Mouse (Mus musculus) cerebellum, postnatal 4 days (tissue): ENCODE data around the gene Rpl9-ps1.

Source experiments
- DNase-seq, 2 experiments: peaks; one replicate each; pipeline ENCODE4 v3.0.0; 2022; ENCODE audit warnings: low spot score in 2 of 2, mixed read lengths in 1 of 2

The Rpl9-ps1 gene

DNA sequence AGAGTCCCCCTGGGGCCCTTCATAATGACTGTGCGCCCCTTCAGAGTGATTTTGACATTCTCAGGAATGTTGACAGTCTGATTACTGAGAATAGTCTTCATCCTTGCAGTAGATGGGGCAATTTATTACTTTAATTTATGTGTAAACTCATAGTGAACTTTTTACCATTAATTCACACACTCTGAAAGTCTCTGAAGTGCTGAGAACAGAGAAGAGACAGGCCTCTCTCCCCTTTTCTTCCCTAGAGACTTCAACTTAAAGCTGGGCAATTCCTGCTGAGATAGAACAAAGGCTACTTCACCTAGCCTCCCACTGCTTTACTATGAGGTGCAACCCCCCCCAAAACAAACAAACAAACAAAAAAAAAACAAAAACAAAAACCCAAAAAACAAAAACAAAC lies at the start of gene Rpl9-ps1:
Gene Rpl9-ps1, minus strand, starts transcription at position 101 of the 400 bp plus-strand sequence.
- no peak for DNase-seq

DNA sequence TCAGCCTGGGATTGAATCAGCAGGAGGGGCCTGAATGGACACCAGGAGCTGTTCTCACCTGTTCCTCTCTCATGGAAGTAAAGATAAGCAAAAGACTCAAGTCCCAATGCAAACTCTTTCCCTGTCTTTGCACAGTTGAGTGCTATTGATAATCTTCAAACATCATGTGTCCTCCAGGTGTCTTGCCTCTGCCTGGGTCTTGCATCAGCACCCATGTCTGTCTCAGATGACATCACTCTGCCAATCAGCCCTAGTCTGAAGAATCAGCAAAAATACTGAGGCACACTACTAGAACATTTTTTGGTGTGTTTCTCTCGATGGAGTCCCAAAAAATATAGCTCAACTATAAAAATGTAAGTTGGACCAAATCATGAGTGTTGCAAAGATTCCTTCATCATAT lies 46.6 kb upstream of the Rpl9-ps1 start:
- DNase-seq = no peak

DNA sequence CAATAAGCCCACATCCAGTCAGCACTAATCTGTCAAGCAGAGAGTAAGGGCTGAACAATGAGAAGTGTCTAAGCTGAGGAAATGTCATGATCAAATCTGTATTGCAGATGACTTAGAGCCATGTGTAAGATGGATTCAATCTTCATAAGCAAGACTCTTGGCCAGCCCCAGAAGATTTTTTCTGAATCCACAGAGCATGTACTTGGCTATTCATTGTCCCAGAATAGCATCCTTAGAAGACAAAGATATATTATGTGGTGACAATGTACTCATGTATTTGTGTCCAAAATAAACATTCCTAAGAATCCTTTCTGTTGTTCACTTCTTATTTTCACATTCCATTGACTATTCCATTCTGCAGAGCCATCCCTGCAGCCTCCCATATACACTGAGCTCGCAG lies 44.5 kb upstream of the Rpl9-ps1 start:
- no peak for DNase-seq

DNA sequence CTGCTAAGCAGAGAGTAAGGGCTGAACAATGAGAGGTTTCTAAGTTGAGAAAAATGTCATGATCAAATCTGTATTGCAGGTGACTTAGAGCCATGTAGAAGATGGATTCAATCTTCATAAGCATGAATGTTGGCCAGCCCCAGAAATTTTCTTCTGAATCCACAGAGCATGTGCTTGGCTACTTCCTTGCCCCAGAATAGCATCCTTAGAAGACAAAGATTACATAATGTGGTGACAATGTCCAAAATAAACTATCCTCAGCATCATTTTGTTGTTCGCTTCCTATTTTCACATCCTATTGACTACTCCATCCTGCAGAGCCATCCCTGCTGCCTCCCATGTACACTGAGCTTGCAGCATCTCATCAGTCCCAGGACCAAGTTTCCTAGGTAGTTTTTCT lies 30.2 kb upstream of the Rpl9-ps1 start:
- no peak for DNase-seq

DNA sequence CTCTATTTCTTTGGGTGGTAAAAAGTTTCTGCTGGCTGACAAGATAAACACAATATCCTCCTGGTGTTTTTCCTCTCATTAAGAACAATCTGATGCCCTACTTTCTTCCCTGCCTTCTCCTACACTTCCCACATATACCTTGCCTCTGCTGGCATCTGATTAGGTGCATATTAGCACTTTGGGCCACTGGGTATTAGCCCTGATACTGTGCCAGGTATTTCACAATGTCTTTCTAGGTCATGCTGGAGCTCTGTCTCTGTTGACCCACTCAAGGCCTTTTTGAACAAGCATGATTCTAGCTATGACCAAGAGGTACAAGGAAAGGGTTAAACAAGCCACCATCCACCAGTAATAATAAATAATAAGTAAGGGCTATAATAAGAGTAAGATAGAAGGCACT lies 26.3 kb upstream of the Rpl9-ps1 start:
- DNase-seq = no peak

DNA sequence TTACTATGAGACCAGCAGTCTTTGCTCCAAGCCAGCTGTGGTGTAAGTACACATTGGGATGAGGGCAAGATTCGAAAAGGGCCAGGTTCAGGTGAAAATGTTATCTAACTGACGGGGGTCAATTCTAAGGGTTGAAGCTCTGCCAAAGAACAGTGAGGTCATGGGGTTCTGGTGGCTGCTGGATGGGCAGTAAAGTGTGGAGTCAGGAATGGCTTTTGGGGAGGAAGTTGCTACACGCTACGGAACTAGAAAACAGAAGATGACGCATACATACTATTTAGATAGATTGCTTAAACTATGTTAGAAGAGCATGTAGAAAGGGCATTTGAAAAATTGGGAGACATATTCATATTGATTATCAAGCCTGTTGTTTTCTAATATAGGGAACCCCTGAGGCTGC lies 18.1 kb upstream of the Rpl9-ps1 start:
- no peak for DNase-seq

DNA sequence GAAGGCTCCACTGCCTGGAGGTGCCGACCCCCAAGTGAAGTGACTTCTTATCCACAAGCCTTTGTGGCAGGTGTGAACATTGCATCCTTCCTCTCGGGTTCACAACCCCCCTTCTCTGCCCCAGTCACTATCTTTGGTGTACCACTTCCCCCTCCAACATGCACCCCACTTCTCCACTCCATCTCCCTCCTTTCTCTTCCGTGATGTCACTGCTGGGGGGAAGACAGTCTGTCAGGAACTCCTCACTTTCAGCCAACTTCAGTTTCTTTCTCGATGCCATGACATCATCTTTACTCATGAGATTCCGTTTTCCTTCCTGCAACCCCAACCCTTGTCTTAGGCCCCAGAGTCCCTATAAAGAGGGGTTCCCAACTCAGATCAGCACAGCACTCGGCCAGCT lies 16.8 kb upstream of the Rpl9-ps1 start, which contains the start of gene Ccl4:
Gene Ccl4, plus strand, starts transcription at position 381 of the 400 bp plus-strand sequence.
- DNase-seq = no peak

DNA sequence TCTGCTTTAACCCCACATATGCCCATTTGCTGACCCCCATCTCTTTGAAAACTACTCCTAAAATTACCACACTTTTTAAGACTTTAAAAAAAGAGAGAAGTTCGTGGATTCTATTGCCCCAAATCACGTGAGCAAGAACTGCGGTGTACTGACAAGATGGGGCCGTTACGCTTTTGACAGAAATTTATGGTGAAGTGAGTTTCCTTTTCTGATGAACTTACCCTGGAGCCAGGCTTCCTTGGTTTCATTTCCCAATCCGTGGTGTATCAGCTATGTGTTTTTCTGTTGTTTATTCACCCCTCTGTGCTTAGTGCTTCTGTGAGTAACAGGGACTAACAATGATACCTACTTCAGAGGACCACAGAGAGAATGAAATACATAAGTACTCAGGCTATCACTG lies 13.4 kb upstream of the Rpl9-ps1 start:
- DNase-seq = no peak

DNA sequence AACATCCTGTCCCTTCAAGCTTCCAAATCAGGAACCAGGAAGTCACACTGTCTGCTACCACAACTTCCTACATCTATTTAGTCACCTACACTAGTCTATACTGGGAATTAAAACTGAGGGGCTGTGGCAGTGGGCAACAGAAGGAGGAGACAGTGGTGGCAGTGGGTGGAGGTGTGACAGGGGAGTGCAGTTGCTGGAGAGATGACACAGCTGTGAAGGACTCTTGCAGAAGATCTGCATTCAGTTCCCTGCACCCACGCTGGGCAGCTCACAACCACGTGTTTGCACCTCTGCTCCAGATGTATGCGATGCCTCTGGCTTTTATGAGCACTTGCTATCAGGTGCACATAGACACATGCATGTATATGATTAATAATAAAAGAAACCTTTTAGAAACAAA lies 12.1 kb upstream of the Rpl9-ps1 start:
- DNase-seq = no peak

DNA sequence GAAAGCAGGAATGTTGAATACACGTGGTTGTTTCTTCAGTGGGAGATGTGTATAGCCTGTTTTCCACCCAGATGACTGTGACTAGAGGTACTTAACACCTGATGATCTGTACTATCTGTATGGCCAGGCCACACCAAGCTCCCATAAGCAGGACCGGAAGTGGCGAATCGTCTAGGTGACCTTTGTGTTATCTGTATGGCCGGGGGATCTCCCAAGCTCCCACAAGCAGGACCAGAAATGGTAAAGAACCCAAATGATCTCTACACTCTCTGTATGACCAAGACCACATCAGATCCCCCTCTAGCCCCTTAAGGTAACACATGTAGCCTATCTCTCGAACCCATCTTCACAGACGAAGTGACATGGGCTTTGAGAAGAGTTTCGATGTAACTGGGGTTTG lies 9.2 kb upstream of the Rpl9-ps1 start:
- no peak for DNase-seq

DNA sequence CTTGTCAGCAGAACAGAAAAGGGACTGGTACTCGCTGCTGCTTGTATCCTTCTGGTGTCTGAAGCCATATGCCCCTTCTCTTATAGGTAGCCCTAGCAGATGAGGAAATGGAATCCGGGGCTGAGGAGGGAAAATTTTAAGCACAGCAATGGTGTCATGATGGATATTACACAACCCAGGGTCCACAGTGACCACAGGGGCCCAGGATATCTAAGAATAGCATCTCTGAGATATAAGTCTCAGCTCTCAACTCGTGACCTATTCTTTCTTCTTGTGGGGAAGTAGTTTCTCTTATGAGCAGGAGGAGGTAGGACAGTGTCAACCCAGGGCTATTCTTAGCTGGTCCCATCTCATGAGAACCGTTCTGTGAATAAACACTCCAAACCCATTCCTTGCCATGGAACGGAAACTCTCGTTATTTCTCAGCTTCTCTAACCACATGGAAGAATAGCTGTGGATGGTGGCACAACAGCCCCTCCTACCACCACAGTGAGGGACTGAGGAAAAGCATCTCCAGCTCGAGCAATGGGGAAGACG lies 4.0 kb upstream of the Rpl9-ps1 start, which contains the start of gene Ccl3:
Gene Ccl3, minus strand, starts transcription at position 51 of the 537 bp plus-strand sequence.
- DNase-seq = no peak

DNA sequence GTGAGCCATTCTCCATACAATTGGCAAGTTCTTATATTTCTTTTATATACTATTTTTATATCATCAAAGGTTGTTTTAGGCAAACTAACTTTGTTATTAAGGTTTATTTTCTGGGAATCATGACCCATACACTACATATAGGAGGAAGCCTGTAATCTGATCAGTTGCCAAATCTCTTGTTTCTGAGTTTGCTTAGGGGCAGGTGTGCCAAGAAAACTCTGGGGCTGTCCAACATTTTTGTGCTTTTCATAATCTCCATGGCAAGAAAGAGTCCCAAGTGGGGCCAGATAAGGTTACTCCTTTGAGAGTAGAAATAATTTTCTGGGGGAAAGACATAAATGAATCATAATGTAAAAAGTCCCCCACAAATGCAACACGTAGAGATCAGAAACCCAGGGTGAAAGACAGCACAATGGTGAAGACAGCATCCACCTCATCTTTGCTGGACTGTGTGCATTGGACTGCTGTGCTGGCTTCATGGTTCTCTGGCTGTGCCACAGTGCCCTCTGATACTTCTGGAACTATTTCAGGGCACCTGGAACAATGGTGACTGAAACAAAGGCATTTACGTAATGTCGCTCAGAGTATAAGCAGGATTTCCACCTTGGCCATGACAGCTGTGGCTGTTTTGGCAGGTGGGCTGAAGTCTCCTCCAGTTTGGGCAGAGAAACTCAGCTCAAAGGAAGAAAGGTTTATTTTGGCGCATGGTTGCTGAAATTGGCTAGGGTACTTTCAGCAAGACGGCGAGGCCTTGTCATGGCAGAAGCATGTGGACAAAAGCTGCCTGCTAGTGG lies 1.1 kb upstream of the Rpl9-ps1 start:
- DNase-seq = no peak

DNA sequence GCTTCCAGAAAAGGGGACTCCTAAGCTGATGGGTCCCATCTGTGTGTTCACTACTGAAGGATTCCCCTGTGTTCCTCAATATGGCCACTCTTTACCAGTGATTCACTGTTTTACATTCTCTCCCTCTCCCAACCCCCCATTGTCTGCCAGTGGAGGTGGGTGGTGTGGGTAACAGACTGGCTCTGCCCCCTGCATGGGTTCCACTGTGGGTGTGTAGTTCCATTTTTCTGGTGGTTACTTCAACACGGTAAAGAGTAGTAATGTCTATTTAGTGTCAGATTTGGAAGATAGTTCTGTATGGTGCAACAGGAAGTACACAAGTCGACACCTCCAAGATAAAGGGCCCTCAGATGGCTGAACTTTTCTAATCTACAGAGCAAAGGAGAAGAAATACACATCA lies 4.2 kb downstream of the Rpl9-ps1 start:
- no peak for DNase-seq

DNA sequence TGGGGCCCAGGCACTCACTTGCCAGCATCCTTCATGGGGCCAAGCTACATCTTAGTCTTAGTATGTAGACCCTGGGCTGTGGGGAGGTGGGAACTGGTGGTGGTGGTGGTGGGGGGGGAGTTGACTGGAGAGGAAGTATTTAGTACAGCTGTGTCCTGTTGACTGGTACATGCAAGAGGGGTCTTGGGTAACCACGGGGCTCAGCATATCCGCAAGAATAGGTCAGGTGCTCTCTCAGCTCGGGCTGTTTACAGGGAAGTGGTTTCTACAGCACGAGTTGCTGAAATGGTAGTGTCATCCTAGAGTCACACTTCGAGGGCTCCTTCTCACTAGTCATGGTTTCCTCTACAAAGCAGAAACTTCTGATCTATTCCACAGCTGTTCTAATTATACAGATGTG lies 5.3 kb downstream of the Rpl9-ps1 start:
- DNase-seq = no peak

DNA sequence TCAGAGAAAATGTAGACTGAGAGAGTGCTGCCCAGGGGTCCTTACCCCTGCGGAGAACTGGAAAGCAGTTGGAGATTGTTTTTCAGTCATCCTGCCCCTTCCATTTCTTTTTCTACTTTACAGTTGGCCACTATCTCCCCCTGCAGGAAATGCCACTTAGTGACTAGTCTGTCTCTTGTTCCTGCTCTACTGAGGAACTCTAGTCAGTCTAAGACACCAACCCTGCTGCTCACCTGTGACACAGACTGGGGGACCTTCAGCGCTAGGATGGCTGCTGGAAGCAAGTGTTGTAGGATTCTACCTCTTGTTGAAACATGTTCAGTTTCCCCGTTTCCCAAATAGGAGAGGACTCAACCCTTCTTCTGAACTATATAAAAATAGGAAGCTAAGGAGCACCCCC lies 5.9 kb downstream of the Rpl9-ps1 start:
- DNase-seq = no peak

DNA sequence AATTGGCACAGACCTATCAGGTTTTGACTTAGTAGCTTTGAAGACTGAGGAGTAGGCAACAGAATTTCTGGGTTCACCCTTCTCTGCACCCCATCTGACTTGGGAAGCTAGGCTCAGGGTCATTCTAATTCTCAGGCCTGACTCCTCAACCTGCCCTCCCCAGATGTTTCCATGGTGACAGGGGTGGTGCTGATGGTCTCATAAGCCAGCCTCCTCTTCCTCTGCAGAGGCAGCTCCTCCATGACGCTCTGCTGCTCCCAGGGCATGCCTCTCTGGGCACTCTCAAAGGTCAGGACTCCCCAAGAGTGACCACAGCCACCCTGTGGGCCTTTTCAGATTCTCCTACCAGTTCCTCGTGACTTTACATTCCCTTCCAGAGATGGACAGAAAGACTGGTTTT lies 6.5 kb downstream of the Rpl9-ps1 start:
- no peak for DNase-seq

DNA sequence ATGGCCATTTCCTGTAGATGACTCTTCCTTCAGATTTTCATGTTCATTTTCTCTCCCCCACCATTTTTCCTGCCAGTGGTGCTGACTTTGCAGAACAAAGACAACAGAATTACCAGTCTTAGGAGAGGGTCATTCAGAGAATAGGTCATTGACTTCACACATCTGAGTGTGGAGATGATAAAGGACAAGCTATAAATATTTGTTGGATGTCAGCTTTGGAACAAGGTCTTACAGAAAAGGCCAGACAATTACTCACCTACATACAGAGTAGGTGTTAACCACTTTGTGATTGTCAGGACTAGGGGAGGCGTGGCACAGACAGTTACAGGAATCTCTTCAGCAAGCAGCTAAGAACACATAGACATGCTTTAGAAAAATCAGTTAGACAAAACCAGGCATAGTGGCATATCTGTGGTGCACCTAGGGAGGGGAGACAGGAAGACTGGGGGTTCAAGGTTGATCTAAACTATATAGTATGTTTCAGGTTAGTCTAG lies 8.6 kb downstream of the Rpl9-ps1 start:
- DNase-seq = no peak

DNA sequence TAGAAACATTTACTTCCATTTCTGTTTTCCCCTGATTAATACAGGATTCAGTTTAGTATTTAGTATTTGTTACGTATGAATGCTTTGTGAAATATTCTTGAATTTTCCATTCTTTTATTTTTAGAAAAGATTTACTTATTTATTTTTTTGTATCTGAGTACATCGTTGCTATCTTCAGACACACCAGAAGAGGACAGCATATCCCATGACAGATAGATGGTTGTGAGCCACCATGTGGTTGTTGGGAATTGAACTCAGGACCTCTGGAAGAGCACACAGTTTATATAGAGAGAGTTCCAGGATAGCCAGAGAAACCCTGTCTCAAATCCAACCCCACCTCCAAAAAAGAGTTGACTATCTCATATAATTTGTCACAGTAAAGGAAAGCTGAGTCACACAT lies 10.5 kb downstream of the Rpl9-ps1 start:
- DNase-seq = no peak

DNA sequence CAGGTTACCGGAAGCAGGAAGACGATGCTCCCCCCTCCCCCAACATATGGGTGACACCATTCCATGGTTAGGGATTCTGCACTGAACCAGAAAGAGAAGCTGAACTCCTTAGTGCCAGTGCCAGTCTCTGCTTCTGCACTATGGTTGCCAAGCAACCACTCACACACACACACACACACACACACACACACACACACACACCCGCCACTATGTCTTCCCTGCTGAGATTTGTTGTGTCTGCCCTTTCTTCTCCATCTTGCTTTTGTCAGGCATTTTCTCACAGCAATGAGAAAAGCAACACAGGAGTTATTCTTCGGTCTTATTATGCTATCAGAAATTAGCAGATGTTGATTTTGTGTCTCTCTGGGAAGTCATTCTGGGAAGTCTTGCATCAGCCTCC lies 11.0 kb downstream of the Rpl9-ps1 start:
- peak in 1 of 2 experiments; percentile 12 for DNase-seq

DNA sequence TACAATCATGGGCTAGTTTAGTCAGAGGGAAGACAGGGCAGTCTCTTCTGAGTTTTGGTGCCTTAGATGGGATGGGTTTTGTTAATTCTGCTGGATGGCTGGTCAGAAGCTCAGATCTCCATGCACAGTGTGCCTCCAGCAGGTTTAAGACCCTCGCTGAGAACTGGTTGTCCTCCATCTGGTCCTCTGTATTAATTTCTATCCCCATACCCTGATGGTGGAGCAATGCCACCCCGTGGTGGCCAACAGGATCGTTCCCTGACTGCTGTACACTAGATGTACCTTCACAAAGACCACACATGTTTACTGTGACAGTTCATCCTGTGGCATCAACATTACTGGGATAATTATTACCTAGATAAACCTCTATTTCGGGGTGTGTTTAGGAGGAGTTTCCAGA lies 12.7 kb downstream of the Rpl9-ps1 start:
- DNase-seq = peak in 1 of 2 experiments; percentile 9

DNA sequence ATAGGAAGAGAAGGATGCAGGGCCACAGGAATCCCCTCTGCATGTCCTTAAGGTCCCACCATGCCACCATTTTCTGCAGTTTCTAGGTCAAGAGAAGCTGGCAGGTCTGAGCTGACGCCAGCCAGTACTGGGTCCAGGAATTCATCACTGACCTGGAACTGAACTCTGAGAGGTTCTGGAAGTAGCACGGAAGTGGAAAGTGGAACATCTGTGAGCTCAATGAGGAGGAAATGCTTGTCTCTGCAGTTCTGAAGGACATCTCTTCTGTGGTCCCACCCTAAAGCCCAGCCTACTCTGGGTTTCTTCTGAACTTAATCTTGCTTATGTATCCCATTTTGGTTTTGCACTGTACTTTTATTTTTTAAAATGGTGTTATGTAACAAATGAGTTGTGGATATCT lies 14.4 kb downstream of the Rpl9-ps1 start:
- no peak for DNase-seq

DNA sequence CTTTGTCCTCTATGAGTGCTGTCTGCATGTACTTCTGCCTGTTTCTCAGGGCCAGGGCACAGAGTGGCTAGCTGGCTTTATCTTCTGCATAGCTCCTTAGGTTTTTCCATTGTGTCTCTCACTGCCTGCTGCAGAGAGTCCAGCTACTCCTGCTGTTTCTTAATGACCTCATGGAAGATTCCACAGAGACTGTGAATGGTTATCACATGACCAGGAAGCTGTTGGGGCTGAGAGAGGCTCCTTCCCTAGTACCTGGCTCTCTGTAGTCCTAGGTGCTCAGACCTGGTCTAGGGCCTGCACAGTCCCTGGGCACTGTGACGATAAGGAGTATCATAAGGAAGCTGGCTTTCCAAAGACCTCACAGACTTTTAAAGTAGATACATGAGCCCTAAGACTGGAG lies 14.8 kb downstream of the Rpl9-ps1 start:
- no peak for DNase-seq

DNA sequence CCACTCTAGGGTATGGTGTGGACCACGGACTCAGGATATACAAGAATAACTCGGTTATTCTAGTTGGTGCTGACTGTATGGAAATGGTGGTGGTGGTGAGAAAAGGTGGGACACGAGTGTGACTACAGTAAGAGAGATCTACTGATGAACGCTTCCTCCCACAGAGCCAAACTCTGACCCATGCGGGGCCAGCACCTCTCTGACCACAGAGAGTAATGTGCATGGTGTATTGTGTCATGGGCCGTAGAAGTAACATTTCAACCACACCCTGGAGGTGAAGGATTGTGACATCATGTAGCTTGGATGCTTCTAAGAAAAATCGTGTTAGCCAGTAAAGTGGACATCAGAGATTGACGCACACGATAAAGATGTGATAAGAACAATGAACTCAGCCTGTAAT lies 16.6 kb downstream of the Rpl9-ps1 start:
- no peak for DNase-seq
